Mouse (Mus musculus) B cell, adult (primary cell): Measurements from ENCODE around the gene Casp4. TPM values are rescaled to one million over a fixed set of nuclear protein-coding genes. Genes with fewer than 3 reads are reported as not detected.

Experiments
- total RNA-seq: library from RNA; stranded (reverse); gene quantifications from 4 replicates; pipeline ENCODE4 v1.2.4, GENCODE M21; 2023; ENCODE audit not compliant: inconsistent age

The Casp4 gene
- total RNA-seq, result 36.2 to 48.5 TPM (median 41.5 TPM) in 4 replicates

GRCm38 (mm10) chr9:5308561-5308960 is at the start of gene Casp4:
TSS of gene Casp4 (plus strand) at chr9:5308828.

DNA sequence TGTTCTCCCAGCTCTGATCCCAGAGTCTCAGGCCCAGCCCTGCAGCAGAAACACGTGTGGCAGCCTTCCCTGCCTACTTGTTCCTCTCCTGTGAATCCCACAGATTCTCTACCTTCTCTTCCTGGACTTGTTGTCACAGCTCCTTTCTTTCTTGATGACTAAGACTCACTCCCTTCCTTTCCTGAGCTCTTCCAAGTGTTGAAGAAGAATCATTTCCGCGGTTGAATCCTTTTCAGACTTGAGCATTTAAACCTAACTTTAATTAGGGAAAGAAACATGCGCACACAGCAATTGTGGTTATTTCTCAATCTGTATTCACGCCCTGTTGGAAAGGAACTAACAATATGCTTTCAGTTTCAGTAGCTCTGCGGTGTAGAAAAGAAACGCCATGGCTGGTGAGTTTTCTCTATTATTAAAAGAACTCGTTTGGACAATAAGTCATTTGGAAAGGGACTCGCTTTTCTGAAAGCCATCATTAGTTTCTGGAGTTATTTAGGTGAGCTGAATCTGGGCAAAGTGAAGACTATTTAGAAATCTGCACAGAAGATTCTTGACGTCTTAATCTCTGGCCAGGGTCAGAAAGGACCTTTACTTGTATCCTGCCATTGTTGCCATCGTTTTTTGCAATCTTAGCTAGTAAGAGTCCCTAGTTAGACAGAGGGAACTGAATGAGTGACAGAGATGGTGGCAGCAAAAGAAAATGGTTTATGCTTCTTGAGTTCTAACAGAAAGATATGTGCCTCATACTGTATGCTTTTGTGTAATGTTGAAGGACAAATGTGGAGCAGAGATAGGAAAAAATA is 10.1 kb upstream of the Casp4 start, which contains the start of gene Casp1:
Gene Casp1, plus strand, starts transcription at position 189 of the 803 bp plus-strand sequence.

GRCm38 (mm10) chr9:5345291-5345898 is 36.8 kb downstream of the Casp4 start, which contains the start of gene Casp12:
TSS of gene Casp12 (plus strand) at chr9:5345430.

Other genes starting within 250 kb of the Casp4 start
- 32.1 to 43.4 TPM (median 38.2 TPM) in 4 replicates for gene Casp1, start 10.3 kb upstream of the Casp4 start, total RNA-seq
- gene Casp12, start 36.6 kb downstream of the Casp4 start, total RNA-seq, result 0.29 to 1.1 TPM (median 0.56 TPM) in 4 replicates